Mouse (Mus musculus) kidney, adult 2 months (tissue): Measurements from ENCODE around the gene Ddx58.

Experiments
- CTCF ChIP-seq: fragments of 200-500 bp; conservative IDR thresholded peaks from 2 replicates; pipeline ENCODE4 v1.5.1; 2011; ENCODE audit warnings: low read depth, mild to moderate bottlenecking, control low read depth, low read length, moderate library complexity, mixed read lengths; ENCODE audit not compliant: insufficient read depth, insufficient read length
- POLR2A ChIP-seq: fragments of 200-500 bp; IDR thresholded peaks from one replicate; pipeline ENCODE4 v1.6.1; 2011; ENCODE audit warnings: low read depth, low read length, control low read depth

DNA sequence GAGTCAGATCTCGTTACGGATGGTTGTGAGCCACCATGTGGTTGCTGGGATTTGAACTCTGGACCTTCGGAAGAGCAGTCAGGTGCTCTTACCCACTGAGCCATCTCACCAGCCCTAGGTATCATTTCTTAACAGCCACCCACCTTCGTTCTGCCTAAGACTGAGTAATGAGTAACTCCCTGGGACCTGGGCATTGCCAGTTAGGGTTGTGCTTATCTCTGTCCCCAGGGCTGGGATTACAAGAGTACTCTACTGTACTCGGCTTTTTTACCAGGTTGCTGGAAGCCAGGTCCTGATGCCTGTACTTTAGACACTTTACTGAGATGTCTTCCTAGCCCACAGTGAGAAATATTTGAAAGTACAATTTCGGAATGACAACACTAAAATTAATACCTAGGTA, 27.5 kb downstream of the Ddx58 start:
- TF ChIP-seq CTCF (no peak), POLR2A (no peak)
